Mouse (Mus musculus): Measurements from ENCODE around the gene Sco2.

DNA sequence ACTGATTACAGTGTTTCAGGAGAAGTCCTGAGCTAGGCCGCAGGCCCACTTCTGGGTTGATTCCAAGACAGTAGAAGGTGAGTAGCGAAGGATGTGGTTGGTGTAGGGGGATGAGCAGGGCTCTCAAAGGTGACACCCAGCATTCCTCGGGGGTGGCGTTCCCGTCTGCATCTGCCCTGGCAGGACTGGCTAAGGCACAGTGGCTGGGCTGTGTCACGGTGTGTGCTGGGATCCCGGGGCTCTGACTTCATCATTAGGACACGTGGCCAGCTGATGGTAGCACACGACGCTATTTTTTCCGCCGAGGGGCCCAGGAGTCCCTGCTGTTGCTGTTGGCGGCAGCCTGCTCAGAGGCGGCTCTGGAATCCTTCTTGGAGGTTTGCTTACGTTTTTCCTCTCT is 22.3 kb downstream of the Sco2 start:
- no peak for TF ChIP-seq POLR2A (IDR thresholded peaks at IDR 0.05; ENCODE audit: low read depth, low read length)
- no peak for TF ChIP-seq CTCF (conservative IDR thresholded peaks at IDR 0.05 in 1 of 2, IDR thresholded peaks at IDR 0.05 in 1 of 2; ENCODE audit: low read depth in 2 of 2, low read length in 2 of 2)
- TF ChIP-seq JUND (conservative IDR thresholded peaks at IDR 0.05; ENCODE audit: low read depth, low read length), result no peak
- no peak for TF ChIP-seq ELF1 (IDR thresholded peaks at IDR 0.05; ENCODE audit: low read depth, low read length)
- no peak for TF ChIP-seq RCOR1 (conservative IDR thresholded peaks at IDR 0.05; ENCODE audit: low read depth, low read length)
- TF ChIP-seq TCF12 (IDR thresholded peaks at IDR 0.05; ENCODE audit: low read depth, low read length), result no peak
- TF ChIP-seq ZC3H11A (IDR thresholded peaks at IDR 0.05; ENCODE audit: low read depth, low read length), result no peak
- TF ChIP-seq MYC (IDR thresholded peaks at IDR 0.05; ENCODE audit: low read depth, low read length), result no peak
- no peak for TF ChIP-seq ZKSCAN1 (IDR thresholded peaks at IDR 0.05; ENCODE audit: borderline replicate concordance, low read depth, low read length)
- no peak for TF ChIP-seq USF2 (conservative IDR thresholded peaks at IDR 0.05; ENCODE audit: low read depth, low read length)
- TF ChIP-seq MEF2A (IDR thresholded peaks at IDR 0.05; ENCODE audit: borderline replicate concordance, low read depth, low read length), result no peak
- TF ChIP-seq USF1 (IDR thresholded peaks at IDR 0.05; ENCODE audit: low read depth, low read length), result no peak
- TF ChIP-seq EP300 (IDR thresholded peaks at IDR 0.05; ENCODE audit: low read length), result no peak
